Mouse (Mus musculus) testis, postnatal 10 days (tissue): ENCODE results near the gene Ubtd1.

Source experiments
- DNase-seq: peaks from one replicate; pipeline ENCODE4 v3.0.0; 2021; ENCODE audit warnings: low spot score

The Ubtd1 gene

DNA sequence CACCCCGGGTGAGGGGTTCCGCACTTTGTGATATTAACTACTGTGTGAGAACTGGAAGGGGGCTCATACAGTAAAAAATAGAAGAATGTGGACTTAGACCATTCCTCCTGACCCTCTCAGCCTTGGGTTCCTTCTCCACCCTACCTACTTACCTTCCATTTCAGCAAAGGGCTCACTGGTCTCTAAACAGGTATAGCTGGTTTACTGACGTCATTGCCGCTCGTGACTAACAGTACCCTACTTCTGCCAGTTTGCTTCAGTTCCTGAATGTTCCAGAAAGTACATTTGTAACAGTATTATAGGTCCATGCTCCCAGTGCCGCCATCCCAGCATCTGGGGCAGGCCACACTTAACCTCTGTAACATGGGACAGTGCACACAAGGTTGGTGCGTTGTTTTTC is 12.5 kb downstream of the Ubtd1 start:
- no peak for DNase-seq

DNA sequence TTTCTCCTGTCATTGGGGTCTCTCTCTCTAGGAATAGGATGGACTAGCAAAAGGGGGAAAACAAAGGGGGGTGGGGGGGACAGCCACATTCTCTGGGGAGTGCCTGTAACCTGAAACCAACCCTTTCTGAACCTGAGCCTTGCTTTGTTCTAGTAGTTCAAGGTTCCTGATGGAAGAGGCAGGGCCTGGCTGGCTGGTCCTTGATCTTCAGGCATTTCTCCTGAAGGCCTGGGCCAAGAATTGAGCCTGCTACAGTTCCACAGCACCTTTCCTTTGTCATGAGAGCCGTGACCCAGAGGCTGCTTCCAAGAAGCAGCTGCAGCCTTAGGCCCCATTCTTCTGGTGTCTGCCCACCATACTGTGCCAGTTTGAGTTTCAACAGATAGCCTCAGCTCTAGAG is 13.9 kb downstream of the Ubtd1 start:
- DNase-seq = no peak

DNA sequence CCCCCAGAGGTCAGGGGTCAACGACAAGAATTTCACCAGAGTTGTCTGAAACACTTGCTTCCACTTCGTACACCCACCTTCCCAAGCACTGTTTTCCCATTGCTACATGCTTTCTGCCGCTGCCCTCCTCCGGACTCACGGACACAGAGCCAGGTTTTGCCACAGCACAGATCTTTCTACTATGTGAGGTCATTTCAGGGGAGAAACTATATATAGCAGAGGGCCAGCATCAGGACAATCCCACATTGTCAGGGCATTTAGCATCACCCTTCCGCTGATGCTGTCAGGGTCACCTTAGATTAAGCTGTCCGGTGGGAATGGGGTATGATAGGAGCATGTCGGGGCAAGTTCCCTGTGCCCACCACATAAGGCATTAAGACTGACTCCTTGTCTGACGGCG is 15.5 kb downstream of the Ubtd1 start:
- DNase-seq = no peak

- DNase-seq = no peak
These were observed 17.4 kb downstream of the Ubtd1 start for GRCm38 (mm10) chr19:41998770-41999548.

- DNase-seq = no peak
These were observed 18.2 kb downstream of the Ubtd1 start for GRCm38 (mm10) chr19:41999688-42000283.

DNA sequence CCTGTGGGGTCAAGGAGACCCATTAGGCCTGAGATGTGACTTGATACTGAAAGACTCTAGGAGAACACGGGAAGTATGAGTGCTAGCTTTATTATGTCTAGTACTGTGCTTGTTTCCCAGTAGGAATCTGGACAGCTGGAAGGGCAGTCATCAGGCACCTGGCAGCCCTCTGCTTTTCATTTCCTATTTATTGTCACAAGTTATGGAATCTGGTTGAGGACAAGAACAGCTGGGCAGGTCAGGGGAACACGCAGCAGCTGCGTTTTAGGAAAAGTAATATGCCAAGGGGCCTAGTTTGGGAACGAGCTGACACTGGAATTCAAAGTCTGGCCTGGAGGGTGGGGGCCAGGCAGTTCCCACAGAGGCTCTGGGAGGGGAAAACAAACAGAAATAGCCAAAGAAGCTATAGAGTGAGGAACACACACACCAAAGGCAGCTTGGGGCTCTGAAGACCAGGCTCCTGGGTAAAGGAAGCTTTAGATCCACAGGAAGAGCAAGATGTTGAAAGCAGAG is 18.9 kb downstream of the Ubtd1 start:
- DNase-seq = no peak

GRCm38 (mm10) chr19:42001253-42001980 is 19.9 kb downstream of the Ubtd1 start:
- no peak for DNase-seq

GRCm38 (mm10) chr19:42004258-42004657 is 22.7 kb downstream of the Ubtd1 start:
- DNase-seq = no peak

DNA sequence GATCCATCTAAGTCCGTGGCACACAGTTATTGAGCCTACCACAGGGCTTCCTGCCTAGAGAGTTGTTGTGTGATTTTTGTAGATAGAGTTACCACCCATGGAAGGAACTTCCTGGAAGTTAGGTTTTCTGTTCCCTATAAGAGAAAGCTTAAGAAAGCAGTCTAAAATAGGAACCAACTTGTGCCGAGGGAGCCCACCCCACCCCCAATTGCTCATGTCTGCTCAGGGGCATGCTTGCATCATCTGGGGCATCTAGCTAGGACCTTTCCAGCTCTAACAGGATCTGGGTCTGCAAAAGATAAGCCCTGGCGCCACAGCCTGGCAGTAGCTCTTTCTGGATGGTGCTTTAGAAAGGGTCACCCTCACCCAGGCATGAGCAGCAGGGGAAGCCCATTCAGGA is 24.1 kb downstream of the Ubtd1 start:
- DNase-seq = no peak

DNA sequence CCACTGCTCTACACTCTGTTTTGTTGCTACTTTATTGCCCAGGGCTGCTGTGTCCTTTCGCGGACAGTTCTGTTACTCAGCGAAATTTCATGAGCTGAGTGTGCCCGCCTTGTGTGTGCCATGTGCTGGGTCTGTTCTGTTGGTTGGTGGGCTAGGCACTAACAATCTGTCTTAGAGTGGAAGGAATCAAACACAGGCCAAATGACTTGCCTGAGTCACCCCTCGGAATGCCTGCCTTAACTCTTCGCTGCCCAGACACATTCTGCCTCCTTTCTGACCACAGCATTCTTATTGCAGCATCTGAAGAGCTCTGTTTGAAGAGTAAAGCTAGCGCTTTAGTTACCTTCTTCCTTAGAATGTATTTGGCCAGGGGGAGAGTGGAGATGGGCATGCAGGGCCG is 25.0 kb downstream of the Ubtd1 start:
- no peak for DNase-seq

DNA sequence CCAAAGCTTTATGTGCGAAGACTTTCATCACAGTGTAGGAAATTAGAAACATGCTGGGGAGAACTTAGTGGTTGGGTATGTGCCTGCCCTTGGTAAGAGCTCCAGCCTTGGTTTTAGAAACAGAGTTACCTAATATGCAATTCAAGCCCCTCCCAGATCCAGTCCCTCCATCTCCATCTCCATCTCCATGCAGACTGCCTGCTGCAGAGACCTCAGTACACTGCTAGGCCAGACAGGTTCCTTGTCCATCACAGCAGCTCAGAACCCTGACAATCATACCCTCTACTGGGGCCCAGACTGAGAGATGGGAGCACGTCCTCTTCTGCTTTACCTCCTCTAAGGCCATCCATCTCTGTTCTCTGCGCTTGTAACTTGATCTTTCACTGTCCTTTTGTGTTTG is 27.0 kb downstream of the Ubtd1 start:
- no peak for DNase-seq

GRCm38 (mm10) chr19:42009067-42009466 is 27.5 kb downstream of the Ubtd1 start:
- no peak for DNase-seq

- DNase-seq = no peak
These were observed 28.9 kb downstream of the Ubtd1 start for GRCm38 (mm10) chr19:42010436-42010835.

DNA sequence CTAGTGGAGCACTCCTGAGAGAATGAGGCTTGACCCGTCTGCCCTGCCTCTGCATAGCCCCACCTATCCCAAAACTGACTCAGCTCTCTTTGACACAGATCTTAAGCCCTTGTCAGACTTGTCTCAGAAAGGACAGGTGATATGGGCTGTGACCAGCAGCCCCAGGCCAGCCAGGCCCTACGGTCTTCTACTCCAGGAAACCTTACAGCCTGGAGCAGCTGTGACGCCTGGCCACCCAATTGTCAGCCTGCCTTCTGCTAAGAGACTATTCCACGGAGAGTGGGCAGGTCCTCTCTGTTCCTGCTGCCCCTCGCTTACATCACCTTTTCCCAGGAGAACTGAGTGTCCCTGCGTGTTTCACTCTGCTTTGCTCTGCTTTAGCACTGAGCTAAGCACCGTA is 29.6 kb downstream of the Ubtd1 start:
- DNase-seq = no peak

GRCm38 (mm10) chr19:42014231-42014825 is 32.8 kb downstream of the Ubtd1 start:
- no peak for DNase-seq

- no peak for DNase-seq
These were observed 33.4 kb downstream of the Ubtd1 start for GRCm38 (mm10) chr19:42015001-42015400.

DNA sequence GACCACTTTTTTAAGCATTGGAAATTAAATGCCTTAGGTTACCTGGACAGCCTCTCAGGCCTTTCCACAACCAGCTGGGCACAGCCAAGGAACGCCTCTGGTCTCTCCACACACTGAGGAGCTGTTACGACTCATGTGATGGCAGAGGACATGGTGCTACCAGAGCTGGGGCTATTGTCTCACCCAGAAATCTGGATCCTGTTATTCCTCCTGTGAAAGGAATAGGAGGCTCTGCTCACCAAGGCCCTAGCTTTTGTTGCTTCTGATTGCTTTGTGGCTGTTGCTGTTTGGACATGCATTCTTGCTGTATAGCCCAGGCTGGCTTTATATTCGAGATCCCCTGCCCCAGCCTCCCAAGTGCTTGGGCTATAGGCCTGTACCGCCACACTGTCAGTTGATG is 34.7 kb downstream of the Ubtd1 start:
- DNase-seq = no peak

DNA sequence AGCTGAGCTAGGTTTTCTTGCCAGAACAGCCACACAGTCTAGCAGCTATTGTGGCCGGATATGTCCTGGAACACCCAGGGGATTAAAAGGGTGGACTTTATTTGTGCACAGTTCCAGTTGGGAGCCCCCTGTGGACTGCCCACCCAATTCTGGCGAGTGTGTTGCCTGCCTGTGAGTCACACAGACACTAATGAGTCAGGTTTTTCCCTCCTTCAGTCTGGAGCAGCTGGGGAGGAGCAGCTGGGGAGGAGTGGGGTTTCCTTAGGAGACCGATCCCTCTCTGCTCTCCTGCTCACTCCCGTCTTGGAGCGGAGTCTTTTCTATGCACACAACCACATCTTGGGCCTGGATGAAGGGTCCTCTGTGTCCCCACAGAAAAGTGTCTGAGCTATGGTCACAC is 35.3 kb downstream of the Ubtd1 start:
- DNase-seq = no peak

DNA sequence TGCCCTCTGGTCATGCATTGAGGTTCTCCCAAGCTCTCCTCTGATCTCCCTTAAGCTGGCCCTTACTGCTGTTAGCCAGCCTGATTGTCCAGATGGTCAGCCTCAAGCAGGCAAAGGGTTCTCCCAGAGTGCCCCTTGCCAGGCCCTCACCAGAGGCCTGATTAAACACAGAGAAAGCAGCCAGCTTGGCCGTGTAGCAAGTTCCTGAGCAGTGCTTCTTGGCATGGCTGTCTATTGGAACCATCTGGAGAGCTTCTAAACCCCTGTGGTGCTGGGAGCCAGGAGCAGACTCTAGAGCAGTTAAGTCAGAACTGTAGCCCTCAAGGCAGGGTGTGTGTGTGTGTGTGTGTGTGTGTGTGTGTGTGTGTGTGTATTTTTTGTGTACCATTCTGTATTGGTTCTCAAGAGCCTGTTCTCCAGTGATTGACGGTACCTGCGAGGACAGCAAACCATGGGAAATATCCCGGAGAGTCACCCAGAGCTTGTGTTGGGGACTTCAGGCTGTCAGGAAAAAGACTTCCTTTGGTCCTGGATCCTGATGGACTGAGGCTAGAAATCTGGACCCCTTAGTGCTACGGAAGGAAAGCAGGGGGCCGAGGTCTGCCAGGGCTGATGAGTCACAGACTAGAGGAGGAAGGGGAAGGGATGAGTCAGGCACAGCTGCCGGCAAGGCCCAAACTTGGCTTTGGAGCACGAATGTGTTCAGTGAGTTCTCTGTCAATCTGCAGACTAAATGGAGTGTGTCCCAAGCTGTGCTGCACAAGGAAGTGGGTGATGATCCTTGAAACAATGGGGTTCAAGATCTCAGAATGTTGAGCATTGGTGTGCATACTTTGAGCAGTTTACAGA is 36.1 kb downstream of the Ubtd1 start:
- DNase-seq = no peak

- DNase-seq = no peak
These were observed 37.5 kb downstream of the Ubtd1 start for GRCm38 (mm10) chr19:42019011-42019522.
